Mouse (Mus musculus): ENCODE data around the gene Hmgn1. TPM values are rescaled to one million over a fixed set of nuclear protein-coding genes. Genes with fewer than 3 reads are reported as not detected.

The Hmgn1 gene
- polyA plus RNA-seq, 1 experiment from 2014 or later: 528 TPM

- H3K27ac ChIP-seq (replicated peaks; ENCODE audit: low read depth, low read length): peak overlapping the region; percentile 83
- WGBS: under 1% methylated on average over 35 of the region's 67 CpGs
- DNase-seq (ENCODE audit: low spot score) (peak; percentile 69), ATAC-seq (ENCODE audit: low read depth) (peak; percentile 80)
- H3K4me2 ChIP-seq (ENCODE audit: low read depth, low read length): peak overlapping the region; percentile 91
- no peaks in the 10 kb centered on the region for H3K9me3 ChIP-seq (ENCODE audit: control insufficient read depth, low read length)
- H3K4me3 ChIP-seq (ENCODE audit: low read depth, low read length): peak overlapping the region; percentile 55
- H3K4me1 ChIP-seq (ENCODE audit: control insufficient read depth, insufficient read depth, low read length): no peaks in the 10 kb centered on the region
- no peaks in the 10 kb centered on the region for H3K27me3 ChIP-seq (replicated peaks; ENCODE audit: control insufficient read depth, insufficient read depth, low read length)
- H3K36me3 ChIP-seq (ENCODE audit: control insufficient read depth, insufficient read depth, low read length): peaks cover 9% of the 10 kb centered on the region; the same call in 1 of the 2 replicates
- H3K9ac ChIP-seq (ENCODE audit: low read depth, low read length): peak overlapping the region; percentile 88
Measured at GRCm38 (mm10) chr16:96159091-96159731, 31.7 kb upstream of the Hmgn1 start.

GRCm38 (mm10) chr16:96158511-96159080, 31.1 kb upstream of the Hmgn1 start:
- 43% methylated on average over 12 of the region's 12 CpGs for WGBS
- peak; percentile 27 for DNase-seq (ENCODE audit: low spot score)
- Histone ChIP-seq H3K27me3 (replicated peaks; ENCODE audit: control insufficient read depth, insufficient read depth, low read length) (no peaks in the 10 kb centered on the region), H3K36me3 (ENCODE audit: control insufficient read depth, insufficient read depth, low read length) (peaks cover 14% of the 10 kb centered on the region; the same call in 1 of the 2 replicates), H3K4me3 (ENCODE audit: low read depth, low read length) (peak overlapping the region; percentile 55), H3K9ac (ENCODE audit: low read depth, low read length) (peak overlapping the region; percentile 88), H3K27ac (replicated peaks; ENCODE audit: low read depth, low read length) (peak overlapping the region; percentile 83), H3K4me1 (ENCODE audit: control insufficient read depth, insufficient read depth, low read length) (no peaks in the 10 kb centered on the region), H3K9me3 (ENCODE audit: control insufficient read depth, low read length) (no peaks in the 10 kb centered on the region), H3K4me2 (ENCODE audit: low read depth, low read length) (peak overlapping the region; percentile 91)
- no peak for ATAC-seq (ENCODE audit: low read depth)

- H3K4me2 ChIP-seq (ENCODE audit: low read depth, low read length): no peak overlapping the region
- WGBS: 87% methylated on average over 11 of the region's 11 CpGs
- H3K9ac ChIP-seq (ENCODE audit: low read depth, low read length): no peak overlapping the region
- H3K27me3 ChIP-seq (replicated peaks; ENCODE audit: control insufficient read depth, insufficient read depth, low read length): no peaks in the 10 kb centered on the region
- no peaks in the 10 kb centered on the region for H3K4me1 ChIP-seq (ENCODE audit: control insufficient read depth, insufficient read depth, low read length)
- ATAC-seq (ENCODE audit: low read depth) (no peak), DNase-seq (ENCODE audit: low spot score) (no peak)
- no peaks in the 10 kb centered on the region for H3K9me3 ChIP-seq (ENCODE audit: control insufficient read depth, low read length)
- no peak overlapping the region for H3K27ac ChIP-seq (replicated peaks; ENCODE audit: low read depth, low read length)
- H3K36me3 ChIP-seq (ENCODE audit: control insufficient read depth, insufficient read depth, low read length): peaks cover 27% of the 10 kb centered on the region
- H3K4me3 ChIP-seq (ENCODE audit: low read depth, low read length): no peak overlapping the region
Measured at GRCm38 (mm10) chr16:96157171-96157570, 29.6 kb upstream of the Hmgn1 start.

DNA sequence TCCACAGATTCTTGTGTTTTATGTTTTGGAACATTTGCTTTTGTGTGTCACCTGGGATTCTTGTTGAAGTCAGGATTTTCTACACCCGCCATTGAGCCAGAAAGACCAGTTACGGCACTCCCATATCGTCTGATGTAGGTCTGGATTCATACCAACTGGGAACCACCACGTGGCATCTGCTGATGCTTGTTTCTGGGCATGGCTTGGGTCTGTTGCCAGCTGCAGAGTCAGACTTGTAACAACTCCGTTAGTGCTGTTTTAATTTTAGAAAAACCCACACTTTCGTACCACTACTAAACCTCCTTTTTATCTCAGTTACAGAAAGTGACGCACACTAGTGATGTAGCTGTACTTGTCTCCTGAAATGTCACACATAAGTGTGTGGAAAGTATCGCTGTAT, 28.5 kb upstream of the Hmgn1 start:
- Histone ChIP-seq H3K27ac (replicated peaks; ENCODE audit: low read depth, low read length) (peak overlapping the region; percentile 6; the same call in 1 of the 2 replicates), H3K4me1 (ENCODE audit: control insufficient read depth, insufficient read depth, low read length) (no peaks in the 10 kb centered on the region), H3K9ac (ENCODE audit: low read depth, low read length) (no peak overlapping the region), H3K9me3 (ENCODE audit: control insufficient read depth, low read length) (no peaks in the 10 kb centered on the region), H3K27me3 (replicated peaks; ENCODE audit: control insufficient read depth, insufficient read depth, low read length) (no peaks in the 10 kb centered on the region), H3K4me3 (ENCODE audit: low read depth, low read length) (no peak overlapping the region), H3K36me3 (ENCODE audit: control insufficient read depth, insufficient read depth, low read length) (peaks cover 28% of the 10 kb centered on the region), H3K4me2 (ENCODE audit: low read depth, low read length) (no peak overlapping the region)
- ATAC-seq (ENCODE audit: low read depth): no peak
- 79% methylated on average over 8 of the region's 8 CpGs for WGBS
- DNase-seq (ENCODE audit: low spot score): peak; percentile 71

GRCm38 (mm10) chr16:96154476-96154875, 26.9 kb upstream of the Hmgn1 start:
- H3K4me1 ChIP-seq (ENCODE audit: control insufficient read depth, insufficient read depth, low read length): no peaks in the 10 kb centered on the region
- no peaks in the 10 kb centered on the region for H3K9me3 ChIP-seq (ENCODE audit: control insufficient read depth, low read length)
- H3K27ac ChIP-seq (replicated peaks; ENCODE audit: low read depth, low read length): no peak overlapping the region
- no peak overlapping the region for H3K9ac ChIP-seq (ENCODE audit: low read depth, low read length)
- H3K27me3 ChIP-seq (replicated peaks; ENCODE audit: control insufficient read depth, insufficient read depth, low read length): no peaks in the 10 kb centered on the region
- ATAC-seq (ENCODE audit: low read depth) (no peak), DNase-seq (ENCODE audit: low spot score) (no peak)
- no peak overlapping the region for H3K4me2 ChIP-seq (ENCODE audit: low read depth, low read length)
- H3K4me3 ChIP-seq (ENCODE audit: low read depth, low read length): no peak overlapping the region
- peaks cover 28% of the 10 kb centered on the region for H3K36me3 ChIP-seq (ENCODE audit: control insufficient read depth, insufficient read depth, low read length)
- WGBS: 88% methylated on average over 2 of the region's 2 CpGs

GRCm38 (mm10) chr16:96151551-96151950, 24.0 kb upstream of the Hmgn1 start:
- H3K4me1 ChIP-seq (ENCODE audit: control insufficient read depth, insufficient read depth, low read length): no peaks in the 10 kb centered on the region
- H3K9me3 ChIP-seq (ENCODE audit: control insufficient read depth, low read length): no peaks in the 10 kb centered on the region
- DNase-seq (ENCODE audit: low spot score) (peak; percentile 61), ATAC-seq (ENCODE audit: low read depth) (no peak; the same call in 1 of the 2 replicates)
- no peak overlapping the region for H3K9ac ChIP-seq (ENCODE audit: low read depth, low read length)
- H3K36me3 ChIP-seq (ENCODE audit: control insufficient read depth, insufficient read depth, low read length): peaks cover 25% of the 10 kb centered on the region
- H3K4me2 ChIP-seq (ENCODE audit: low read depth, low read length): no peak overlapping the region
- WGBS: 25% methylated on average over 9 of the region's 9 CpGs
- H3K27ac ChIP-seq (replicated peaks; ENCODE audit: low read depth, low read length): no peak overlapping the region
- H3K27me3 ChIP-seq (replicated peaks; ENCODE audit: control insufficient read depth, insufficient read depth, low read length): no peaks in the 10 kb centered on the region
- no peak overlapping the region for H3K4me3 ChIP-seq (ENCODE audit: low read depth, low read length)

DNA sequence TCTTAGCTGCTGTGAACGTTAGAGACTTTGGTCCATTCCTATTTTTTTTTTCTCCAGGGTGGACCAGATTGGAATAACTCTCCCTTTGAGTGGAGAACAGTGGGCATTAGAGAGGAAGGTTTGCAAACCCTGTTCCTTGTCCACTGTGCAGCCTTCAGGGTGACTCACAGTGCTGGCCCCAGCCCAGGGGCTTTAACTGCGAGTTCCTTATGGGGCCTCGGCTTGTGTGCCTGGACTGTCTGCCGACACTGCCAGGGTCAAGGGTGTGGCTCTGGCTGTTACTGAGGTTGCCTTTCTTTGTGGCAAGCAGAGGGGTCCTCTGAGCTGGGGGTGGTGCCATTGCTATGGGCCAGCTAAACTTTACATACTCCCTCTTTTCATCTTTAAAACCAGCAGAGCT, 23.5 kb upstream of the Hmgn1 start:
- no peaks in the 10 kb centered on the region for H3K9me3 ChIP-seq (ENCODE audit: control insufficient read depth, low read length)
- peaks cover 1% of the 10 kb centered on the region; the same call in 1 of the 2 replicates for H3K4me1 ChIP-seq (ENCODE audit: control insufficient read depth, insufficient read depth, low read length)
- DNase-seq (ENCODE audit: low spot score) (no peak), ATAC-seq (ENCODE audit: low read depth) (no peak)
- no peak overlapping the region for H3K27ac ChIP-seq (replicated peaks; ENCODE audit: low read depth, low read length)
- WGBS: 54% methylated on average over 4 of the region's 4 CpGs
- no peaks in the 10 kb centered on the region for H3K27me3 ChIP-seq (replicated peaks; ENCODE audit: control insufficient read depth, insufficient read depth, low read length)
- H3K4me2 ChIP-seq (ENCODE audit: low read depth, low read length): no peak overlapping the region
- H3K9ac ChIP-seq (ENCODE audit: low read depth, low read length): no peak overlapping the region
- no peak overlapping the region for H3K4me3 ChIP-seq (ENCODE audit: low read depth, low read length)
- H3K36me3 ChIP-seq (ENCODE audit: control insufficient read depth, insufficient read depth, low read length): peaks cover 22% of the 10 kb centered on the region

- Histone ChIP-seq H3K36me3 (ENCODE audit: control insufficient read depth, insufficient read depth, low read length) (peaks cover 20% of the 10 kb centered on the region), H3K4me2 (ENCODE audit: low read depth, low read length) (no peak overlapping the region), H3K9ac (ENCODE audit: low read depth, low read length) (no peak overlapping the region), H3K27ac (replicated peaks; ENCODE audit: low read depth, low read length) (peak overlapping the region; percentile 65), H3K9me3 (ENCODE audit: control insufficient read depth, low read length) (no peaks in the 10 kb centered on the region), H3K4me1 (ENCODE audit: control insufficient read depth, insufficient read depth, low read length) (peaks cover 4% of the 10 kb centered on the region; the same call in 1 of the 2 replicates), H3K4me3 (ENCODE audit: low read depth, low read length) (no peak overlapping the region), H3K27me3 (replicated peaks; ENCODE audit: control insufficient read depth, insufficient read depth, low read length) (no peaks in the 10 kb centered on the region)
- DNase-seq (ENCODE audit: low spot score) (peak; percentile 50), ATAC-seq (ENCODE audit: low read depth) (no peak; the same call in 1 of the 2 replicates)
- WGBS: 60% methylated on average over 9 of the region's 9 CpGs
Measured at GRCm38 (mm10) chr16:96149311-96149710, 21.8 kb upstream of the Hmgn1 start.
